Mouse (Mus musculus): ENCODE results near the gene Hhipl2. TPM values are rescaled to one million over a fixed set of nuclear protein-coding genes. Genes with fewer than 3 reads are reported as not detected.
A peak's percentile ranks its signal among the peaks of the same experiment; 100 is the strongest.

Hhipl2 gene
- total RNA-seq, 1 experiment from 2014 or later, result not detected

GRCm38 (mm10) chr1:183439036-183439435 lies 21.0 kb downstream of the Hhipl2 start:
- ATAC-seq (replicated peaks in 1 of 2; ENCODE audit: insufficient read depth in 1 of 2, low FRiP score in 2 of 2, low TSS enrichment in 1 of 2, low read depth in 1 of 2, poor library complexity in 2 of 2, severe bottlenecking in 2 of 2), result peak; percentile 73 to 89

DNA sequence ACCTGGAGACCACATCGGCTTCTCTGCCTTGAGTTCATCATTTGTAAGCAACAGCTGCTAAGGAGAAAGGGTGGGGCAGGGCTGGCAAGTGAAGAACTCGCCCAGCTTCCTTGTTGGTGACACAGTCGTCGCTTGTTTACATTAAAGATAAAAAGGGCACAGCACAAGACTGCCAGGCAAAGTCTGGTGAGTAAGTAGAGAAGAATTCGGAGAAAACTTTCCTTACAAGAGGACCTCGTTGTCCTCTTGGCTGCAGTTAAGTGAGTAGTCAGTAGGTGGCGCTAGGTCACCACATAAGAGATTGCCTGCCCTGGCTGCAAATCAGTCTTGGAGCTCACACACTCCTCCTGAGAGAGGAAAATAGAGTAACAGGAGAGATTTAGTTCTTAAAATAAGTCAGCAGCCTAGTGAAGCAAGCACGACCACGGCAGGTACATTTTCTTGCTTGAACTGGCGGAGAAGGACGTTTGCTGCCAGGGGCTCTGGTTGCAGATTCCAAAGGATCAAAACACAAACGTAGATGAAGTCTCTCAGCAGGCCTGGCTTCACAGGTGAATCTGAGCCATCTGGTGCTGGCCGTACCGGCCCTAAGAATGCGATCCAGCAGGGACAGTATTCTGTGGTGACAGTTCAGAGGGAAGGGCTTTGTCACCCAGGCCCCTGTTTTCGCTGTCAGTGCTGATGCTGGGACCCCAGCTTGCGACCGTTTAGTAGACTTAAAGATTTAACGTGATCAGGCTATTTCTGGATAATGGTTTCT lies 24.2 kb downstream of the Hhipl2 start:
- peak; percentile 73 to 79 for ATAC-seq (replicated peaks in 1 of 2; ENCODE audit: insufficient read depth in 1 of 2, low FRiP score in 2 of 2, low TSS enrichment in 1 of 2, low read depth in 1 of 2, poor library complexity in 2 of 2, severe bottlenecking in 2 of 2)

GRCm38 (mm10) chr1:183453066-183453465 lies 35.1 kb downstream of the Hhipl2 start:
- ATAC-seq (replicated peaks in 1 of 2; ENCODE audit: insufficient read depth in 1 of 2, low FRiP score in 2 of 2, low TSS enrichment in 1 of 2, low read depth in 1 of 2, poor library complexity in 2 of 2, severe bottlenecking in 2 of 2), result no peak

Other genes with a start within 250 kb of the Hhipl2 start
- gene Disp1, start 196.7 kb upstream of the Hhipl2 start, total RNA-seq (2017), result 4.9 and 6.9 TPM in 2 replicates
- gene Aida, start 121.6 kb upstream of the Hhipl2 start, total RNA-seq (2017), result 60.1 and 85.3 TPM in 2 replicates
- 61.1 and 80.3 TPM in 2 replicates for gene Brox, start 120.9 kb upstream of the Hhipl2 start, total RNA-seq (2017)
- gene Mia3, start 48.7 kb upstream of the Hhipl2 start, total RNA-seq (2017), result 92.4 and 109 TPM in 2 replicates
- gene Taf1a, start 29.2 kb upstream of the Hhipl2 start, total RNA-seq (2017), result 29.3 and 33.9 TPM in 2 replicates